Mouse (Mus musculus) G1E (cell line): ENCODE results near the gene Bola1. TPM values are rescaled to one million over a fixed set of nuclear protein-coding genes. Genes with fewer than 3 reads are reported as not detected.

ENCODE experiments used
- ATAC-seq: 2 replicates; pipeline ENCODE4 v1.8.0; 2016; ENCODE audit warnings: mild to moderate bottlenecking; ENCODE audit not compliant: insufficient number of reproducible peaks, poor library complexity, low FRiP score, severe bottlenecking; ENCODE audit errors: extremely low read depth
- DNase-seq: peaks from one replicate; pipeline ENCODE4 v3.0.0; 2012; ENCODE audit warnings: low spot score
- H3K27me3 ChIP-seq: 2 replicates; pipeline ENCODE4 v1.6.1; 2012; ENCODE audit warnings: mild to moderate bottlenecking, low read length, inconsistent platforms; ENCODE audit not compliant: insufficient read depth
- H3K36me3 ChIP-seq: replicated peaks from 2 replicates; pipeline ENCODE3; 2012; ENCODE audit warnings: mild to moderate bottlenecking, inconsistent platforms
- H3K4me1 ChIP-seq: 2 replicates; pipeline ENCODE4 v1.6.1; 2012; ENCODE audit warnings: low read depth, low read length, inconsistent platforms, mixed read lengths; ENCODE audit not compliant: insufficient read depth
- H3K4me3 ChIP-seq: 2 replicates; pipeline ENCODE4 v1.5.1; 2012; ENCODE audit warnings: low read depth, mild to moderate bottlenecking, inconsistent platforms, low read length, moderate library complexity, mixed read lengths
- H3K9me3 ChIP-seq: replicated peaks from 2 replicates; pipeline ENCODE4 v1.6.1; 2012; ENCODE audit warnings: inconsistent platforms
- CTCF ChIP-seq: IDR thresholded peaks from 2 replicates; pipeline ENCODE4 v1.5.1; 2012; ENCODE audit warnings: low read depth, low read length, inconsistent platforms, mixed read lengths
- GATA1 ChIP-seq: IDR thresholded peaks from 2 replicates; pipeline ENCODE4 v1.6.1; 2012; ENCODE audit warnings: borderline replicate concordance, low read length, inconsistent platforms, mixed read lengths
- GATA2 ChIP-seq: IDR thresholded peaks from 2 replicates; pipeline ENCODE4 v1.6.1; 2012; ENCODE audit warnings: low read depth, low read length, inconsistent platforms, borderline replicate concordance
- POLR2AphosphoS5 ChIP-seq: IDR thresholded peaks from 2 replicates; pipeline ENCODE4 v1.6.1; 2012; ENCODE audit warnings: low read depth, low read length, inconsistent platforms; ENCODE audit not compliant: insufficient replicate concordance
- TAL1 ChIP-seq: conservative IDR thresholded peaks from 2 replicates; pipeline ENCODE4 v1.6.1; 2012; ENCODE audit warnings: low read depth, low read length, inconsistent platforms, mixed read lengths
- polyA plus RNA-seq: library from polyadenylated mRNA; stranded (reverse); fragments of >175 nt; gene quantifications from 2 replicates; pipeline ENCODE4 v1.2.3, GENCODE M21; 2012
- total RNA-seq, 2 experiments: library from RNA; stranded (forward) in 1 of 2; stranded (reverse) in 1 of 2; fragments of 200-1000 nt in 1 of 2; fragments of >200 nt in 1 of 2; fragmentation: Nextera tagmentation in 1 of 2; gene quantifications; 2 replicates each; pipeline ENCODE4 v1.2.3; 2014 to 2017

Gene Bola1
- total and polyA plus RNA-seq, 3 experiments: 19.6 to 115 (median 48.2) TPM

DNA sequence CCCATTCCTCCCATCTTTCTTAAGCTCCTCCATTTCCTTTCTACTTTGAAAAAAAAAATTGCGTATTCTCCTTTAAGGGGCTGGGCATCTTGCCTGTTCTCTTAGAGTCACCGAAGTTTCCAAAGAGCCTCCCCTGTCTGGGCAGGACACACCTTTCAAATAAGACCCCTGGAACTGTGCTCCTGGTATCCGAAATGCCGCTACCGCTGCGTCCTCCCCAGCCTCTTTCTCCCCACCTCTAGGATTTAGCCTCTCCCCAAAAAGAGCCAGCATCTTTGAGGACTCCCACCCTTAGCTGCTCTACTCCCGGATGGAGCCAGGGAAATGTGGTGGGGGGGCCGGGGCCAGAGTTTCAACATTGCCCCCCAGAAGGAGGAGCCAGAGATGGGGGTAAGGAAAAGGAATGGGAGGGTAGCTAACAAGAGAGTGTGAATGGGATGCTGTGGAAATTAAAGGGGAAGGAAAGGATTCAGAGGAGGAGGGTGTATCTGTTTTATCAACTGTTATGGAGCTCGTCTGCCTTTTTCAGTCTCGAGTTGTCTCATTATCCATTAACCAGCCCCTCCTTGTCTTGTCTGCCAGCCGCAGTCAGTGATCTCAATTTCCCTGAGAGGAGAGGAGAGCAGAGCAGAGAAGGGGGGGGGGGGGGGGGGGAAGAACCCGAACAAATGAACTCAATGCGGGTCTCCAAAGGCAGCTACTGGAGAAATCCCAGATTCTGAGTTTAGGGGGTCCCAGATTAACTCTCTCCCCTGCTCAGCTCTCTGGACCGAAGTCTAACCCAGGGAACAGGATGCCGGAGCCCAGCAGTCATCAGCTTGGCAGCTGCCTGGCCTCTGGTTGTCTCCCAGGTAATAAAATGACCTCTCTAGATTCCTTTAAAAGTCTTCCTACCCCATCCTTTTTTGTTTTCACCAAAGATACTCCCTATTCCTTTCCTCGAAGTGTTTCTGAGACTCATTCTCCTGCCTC lies 57.4 kb downstream of the Bola1 start, which contains the start of gene Mtmr11:
Mtmr11 (plus strand) TSS at position 136 of the 972 bp plus-strand sequence.
- Histone ChIP-seq H3K4me3 (no peak within 1 kb of the TSS; the same call in 1 of the 2 replicates), H3K9me3 (no peaks in the 10 kb centered on the region), H3K4me1 (peaks cover 19% of the 10 kb centered on the region), H3K27me3 (peaks cover 52% of the 10 kb centered on the region), H3K36me3 (peaks cover under 1% of the 10 kb centered on the region)
- TF ChIP-seq TAL1 (no peak), GATA1 (no peak), POLR2AphosphoS5 (no peak)
- DNase-seq (no peak), ATAC-seq (no peak)

DNA sequence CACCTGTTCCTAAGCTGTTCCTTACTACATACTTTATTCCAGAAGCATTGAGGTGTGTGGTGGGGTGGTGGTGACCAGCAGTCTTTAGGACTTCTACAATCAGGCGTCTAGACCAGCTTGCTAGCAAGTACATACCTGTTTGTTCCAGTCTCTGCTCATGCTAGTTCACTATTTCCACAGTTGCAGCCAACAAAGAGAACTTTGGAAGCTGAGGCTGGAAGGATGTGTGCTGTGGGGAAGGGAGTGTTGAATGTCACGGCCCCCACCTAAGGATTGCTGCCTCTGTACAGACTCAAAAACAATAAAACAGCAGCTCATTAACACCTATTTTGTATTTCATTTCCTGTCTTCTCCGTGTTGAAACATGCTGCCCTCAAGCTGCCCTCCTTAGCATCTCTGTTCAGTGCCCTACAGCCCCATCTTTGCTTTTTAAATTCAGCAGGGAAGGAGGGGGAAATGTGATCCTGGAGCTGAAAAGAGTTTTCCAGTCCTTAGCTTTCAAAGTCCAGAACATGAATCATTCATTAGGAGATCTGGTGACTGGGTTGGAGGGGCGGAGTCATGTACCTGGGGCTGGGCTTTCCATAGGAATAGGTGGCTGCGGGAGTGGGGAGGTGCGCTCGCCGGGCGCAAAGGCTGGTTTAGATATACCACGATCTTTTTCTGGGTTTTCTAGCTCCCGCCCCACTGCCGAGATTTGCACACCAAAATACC lies 58.5 kb downstream of the Bola1 start:
- no peak for DNase-seq

DNA sequence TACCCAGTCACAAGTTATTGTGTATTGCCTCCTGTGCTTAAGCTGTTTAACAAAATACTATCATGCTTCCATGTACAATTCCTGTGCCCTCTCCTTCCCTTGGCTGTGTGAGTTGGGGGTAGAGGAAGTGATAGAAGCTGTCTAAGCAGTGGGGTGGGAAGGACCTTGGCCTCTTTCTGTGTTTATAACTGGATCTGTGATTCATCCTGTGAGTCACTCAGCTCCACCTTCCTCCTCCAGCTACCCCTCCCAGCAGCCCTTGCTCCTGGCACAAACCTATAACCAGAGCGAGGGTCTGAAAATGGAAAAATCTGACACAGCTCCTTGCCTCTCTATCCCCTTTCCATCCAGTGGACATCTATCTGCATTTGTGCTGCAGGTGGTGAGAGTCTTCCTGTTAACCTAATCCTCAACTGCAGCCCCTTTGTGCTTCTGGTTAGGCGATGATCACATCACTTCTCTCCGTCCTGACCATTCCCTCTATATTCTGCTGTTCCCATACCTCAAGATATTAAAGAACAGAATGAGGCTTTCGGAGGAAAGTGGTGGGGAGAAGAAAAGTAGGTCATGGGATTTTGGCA lies 59.2 kb downstream of the Bola1 start:
- Histone ChIP-seq H3K4me3 (no peak overlapping the region), H3K27me3 (peaks cover 52% of the 10 kb centered on the region), H3K9me3 (no peaks in the 10 kb centered on the region), H3K4me1 (peaks cover 19% of the 10 kb centered on the region), H3K36me3 (peaks cover 10% of the 10 kb centered on the region)
- TF ChIP-seq GATA2 (no peak), TAL1 (no peak), GATA1 (no peak), POLR2AphosphoS5 (no peak), CTCF (no peak)
- ATAC-seq (no peak), DNase-seq (no peak)

More for the DNA sequence above, 58.5 kb downstream of the Bola1 start:
- Histone ChIP-seq H3K9me3 (no peaks in the 10 kb centered on the region), H3K27me3 (peaks cover 52% of the 10 kb centered on the region), H3K36me3 (peaks cover 4% of the 10 kb centered on the region), H3K4me3 (no peak overlapping the region; the same call in 1 of the 2 replicates), H3K4me1 (peaks cover 19% of the 10 kb centered on the region)
- no peak for ATAC-seq
- no peak for TF ChIP-seq GATA1
- no peak for TF ChIP-seq POLR2AphosphoS5
- TF ChIP-seq GATA2: no peak
- TF ChIP-seq CTCF: no peak
- TF ChIP-seq TAL1: no peak

DNA sequence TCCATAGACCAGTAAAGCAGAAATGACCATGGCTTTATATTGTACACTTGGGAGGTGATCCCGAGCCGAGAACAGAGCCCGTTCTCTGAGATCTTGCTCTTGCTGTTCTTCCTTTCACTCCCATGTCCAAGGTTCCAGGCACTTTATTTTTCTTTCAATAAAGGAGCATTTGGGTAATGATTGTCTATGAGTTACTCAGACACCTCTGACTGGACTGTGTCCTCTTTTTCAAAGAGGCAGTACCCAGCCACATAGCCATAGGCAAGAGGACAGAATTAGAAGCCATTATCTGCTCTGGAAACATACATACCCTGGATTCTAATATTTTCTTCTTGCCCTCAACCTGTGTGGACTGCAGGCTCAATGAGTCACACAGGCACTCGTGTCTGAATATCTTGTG lies 59.7 kb downstream of the Bola1 start:
- H3K27me3 ChIP-seq: peaks cover 49% of the 10 kb centered on the region

DNA sequence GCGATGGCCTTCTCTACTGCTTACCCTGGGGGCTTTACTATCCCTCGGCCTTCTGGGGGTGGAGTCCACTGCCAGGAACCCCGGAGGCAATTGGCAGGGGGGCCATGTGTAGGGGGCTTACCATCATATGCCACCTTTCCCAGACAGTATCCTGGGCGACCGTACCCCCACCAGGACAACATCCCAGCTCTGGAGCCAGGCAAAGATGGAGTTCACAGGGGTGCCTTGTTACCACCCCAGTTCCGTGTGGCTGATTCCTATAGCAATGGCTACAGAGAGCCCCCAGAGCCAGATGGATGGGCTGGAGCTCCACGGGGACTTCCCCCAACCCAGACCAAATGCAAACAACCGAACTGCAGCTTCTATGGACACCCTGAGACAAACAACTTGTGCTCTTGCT lies 64.0 kb downstream of the Bola1 start:
- ATAC-seq (no peak), DNase-seq (no peak)
- no peak overlapping the region for H3K4me3 ChIP-seq
- peaks cover 58% of the 10 kb centered on the region for H3K36me3 ChIP-seq
- TF ChIP-seq TAL1 (no peak), GATA2 (no peak), CTCF (no peak), POLR2AphosphoS5 (no peak), GATA1 (no peak)
- H3K4me1 ChIP-seq: peaks cover 9% of the 10 kb centered on the region
- no peaks in the 10 kb centered on the region for H3K9me3 ChIP-seq
- peaks cover 9% of the 10 kb centered on the region for H3K27me3 ChIP-seq

More for the DNA sequence above, 59.7 kb downstream of the Bola1 start:
- peaks cover 15% of the 10 kb centered on the region for H3K36me3 ChIP-seq
- ATAC-seq: no peak
- no peak for DNase-seq
- TF ChIP-seq TAL1 (no peak), GATA1 (no peak), CTCF (no peak), GATA2 (no peak), POLR2AphosphoS5 (no peak)
- peaks cover 19% of the 10 kb centered on the region for H3K4me1 ChIP-seq
- H3K4me3 ChIP-seq: no peak overlapping the region
- H3K9me3 ChIP-seq: no peaks in the 10 kb centered on the region

DNA sequence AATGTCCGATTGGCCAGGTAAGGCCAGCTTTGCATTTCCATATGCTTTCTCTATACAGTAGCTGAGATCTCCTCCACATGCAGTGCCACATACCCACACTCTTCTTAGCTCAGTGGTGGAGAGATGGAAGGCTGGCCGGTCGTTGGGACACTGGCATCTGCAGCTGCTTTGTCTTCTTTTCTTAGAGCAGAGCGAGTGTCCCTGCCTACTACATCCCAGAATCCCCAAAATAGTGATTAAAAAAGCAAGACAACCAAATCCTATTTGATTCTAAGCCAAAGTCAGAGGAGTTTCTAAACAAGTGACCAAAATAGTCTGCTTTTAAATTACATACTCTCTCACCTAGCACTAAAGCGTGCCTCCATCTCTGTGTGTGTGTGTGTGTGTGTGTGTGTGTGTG lies 66.9 kb downstream of the Bola1 start:
- peaks cover 80% of the 10 kb centered on the region for H3K36me3 ChIP-seq
- DNase-seq (no peak), ATAC-seq (no peak)
- H3K4me3 ChIP-seq: no peak overlapping the region
- no peaks in the 10 kb centered on the region for H3K9me3 ChIP-seq
- peaks cover 7% of the 10 kb centered on the region for H3K4me1 ChIP-seq
- TF ChIP-seq GATA2 (no peak), CTCF (no peak), TAL1 (no peak), GATA1 (no peak), POLR2AphosphoS5 (no peak)
- no peaks in the 10 kb centered on the region for H3K27me3 ChIP-seq
